Mouse (Mus musculus) embryonic facial prominence, embryonic 14.5 days (tissue): Measurements from ENCODE around the gene Gsto2. TPM values are rescaled to one million over a fixed set of nuclear protein-coding genes. Genes with fewer than 3 reads are reported as not detected.

ENCODE experiments used
- ATAC-seq: fragments of 200-750 bp; cut with Nextera tagmentation; 2 replicates; pipeline ENCODE4 v1.8.0; 2017; ENCODE audit warnings: low read depth, moderate number of reproducible peaks, moderate TSS enrichment
- DNase-seq: peaks from one replicate; pipeline ENCODE4 v3.0.0-alpha.2; 2015; ENCODE audit warnings: low spot score
- H3K27ac ChIP-seq: fragments of 300-500 bp; sonication (generic); replicated peaks from 2 replicates; pipeline ENCODE4 v1.5.1; 2014; ENCODE audit warnings: low read depth, mild to moderate bottlenecking, low read length, moderate library complexity
- H3K27me3 ChIP-seq: fragments of 300-500 bp; sonication (generic); replicated peaks from 2 replicates; pipeline ENCODE4 v1.6.1; 2014; ENCODE audit warnings: low read length; ENCODE audit not compliant: control insufficient read depth, insufficient read depth
- H3K36me3 ChIP-seq: fragments of 300-500 bp; sonication (generic); 2 replicates; pipeline ENCODE4 v1.6.1; 2014; ENCODE audit warnings: low read length, mixed read lengths; ENCODE audit not compliant: control insufficient read depth, insufficient read depth
- H3K4me1 ChIP-seq: fragments of 300-500 bp; sonication (generic); 2 replicates; pipeline ENCODE4 v1.6.1; 2014; ENCODE audit warnings: antibody characterized with exemption, low read length; ENCODE audit not compliant: control insufficient read depth, insufficient read depth
- H3K4me2 ChIP-seq: fragments of 300-500 bp; sonication (generic); 2 replicates; pipeline ENCODE4 v1.6.1; 2014; ENCODE audit warnings: low read depth, mild to moderate bottlenecking, low read length, moderate library complexity, mixed read lengths
- H3K4me3 ChIP-seq: fragments of 300-500 bp; sonication (generic); 2 replicates; pipeline ENCODE4 v1.5.1; 2014; ENCODE audit warnings: low read depth, mild to moderate bottlenecking, low read length
- H3K9ac ChIP-seq: fragments of 300-500 bp; sonication (generic); 2 replicates; pipeline ENCODE4 v1.6.1; 2014; ENCODE audit warnings: low read depth, mild to moderate bottlenecking, low read length, moderate library complexity, mixed read lengths
- H3K9me3 ChIP-seq: fragments of 300-500 bp; sonication (generic); 2 replicates; pipeline ENCODE4 v1.6.1; 2016; ENCODE audit warnings: low read length; ENCODE audit not compliant: control insufficient read depth
- WGBS: fragments of 180-500 bp; shearing (Covaris S2); extraction: QIAGEN DNeasy Blood & Tissue Kit; methylation state at CpG from one replicate; pipeline ENCODE4 v1.1.7; 2014; 5-methylcytosine and 5-hydroxymethylcytosine counted together
- microRNA-seq: library from miRNA; unstranded; fragments of <30 nt; microRNA quantifications from one replicate; pipeline ENCODE4, GENCODE M21; 2016; ENCODE audit warnings: borderline number of aligned reads
- polyA plus RNA-seq: library from polyadenylated mRNA; unstranded; fragments of >200 nt; fragmentation: Nextera tagmentation; extraction: Ambion mirVana; gene quantifications from 2 replicates; pipeline ENCODE4 v1.2.1, GENCODE M21; 2014

The Gsto2 gene
- polyA plus RNA-seq, 1 experiment from 2014 or later = 0.86 TPM

- no peaks in the 10 kb centered on the region for H3K27me3 ChIP-seq
- H3K9me3 ChIP-seq = no peaks in the 10 kb centered on the region
- H3K27ac ChIP-seq = no peak overlapping the region
- H3K4me2 ChIP-seq = no peak overlapping the region
- DNase-seq (peak; percentile 72), ATAC-seq (peak; percentile 59)
- H3K9ac ChIP-seq = no peak overlapping the region
- H3K4me1 ChIP-seq = no peaks in the 10 kb centered on the region
- H3K4me3 ChIP-seq = no peak overlapping the region
- H3K36me3 ChIP-seq = no peaks in the 10 kb centered on the region
- WGBS = 55% methylated on average over 4 of the region's 4 CpGs
Measured at GRCm38 (mm10) chr19:47929043-47929442, 63.7 kb downstream of the Gsto2 start.

GRCm38 (mm10) chr19:47931982-47932638, 66.8 kb downstream of the Gsto2 start:
- peak; percentile 46; the same call in 1 of the 2 replicates for ATAC-seq

GRCm38 (mm10) chr19:47934146-47934545, 68.8 kb downstream of the Gsto2 start:
- Histone ChIP-seq H3K9me3 (no peaks in the 10 kb centered on the region), H3K4me3 (no peak overlapping the region), H3K27me3 (peaks cover 6% of the 10 kb centered on the region), H3K27ac (no peak overlapping the region), H3K9ac (no peak overlapping the region), H3K4me2 (no peak overlapping the region), H3K4me1 (peaks cover 5% of the 10 kb centered on the region; the same call in 1 of the 2 replicates), H3K36me3 (no peaks in the 10 kb centered on the region)
- DNase-seq = no peak
- 90% methylated on average over 8 of the region's 8 CpGs for WGBS
- no peak for ATAC-seq

More at GRCm38 (mm10) chr19:47931982-47932638, 66.8 kb downstream of the Gsto2 start:
- no peaks in the 10 kb centered on the region for H3K9me3 ChIP-seq
- H3K36me3 ChIP-seq = no peaks in the 10 kb centered on the region
- no peak overlapping the region for H3K4me2 ChIP-seq
- 37% methylated on average over 7 of the region's 7 CpGs for WGBS
- H3K27ac ChIP-seq = no peak overlapping the region
- H3K9ac ChIP-seq = no peak overlapping the region
- peak; percentile 83 for DNase-seq
- H3K4me1 ChIP-seq = no peaks in the 10 kb centered on the region
- H3K4me3 ChIP-seq = no peak overlapping the region
- no peaks in the 10 kb centered on the region for H3K27me3 ChIP-seq

- Histone ChIP-seq H3K4me2 (no peak overlapping the region), H3K27me3 (peaks cover 6% of the 10 kb centered on the region), H3K36me3 (no peaks in the 10 kb centered on the region), H3K4me1 (peaks cover 5% of the 10 kb centered on the region; the same call in 1 of the 2 replicates), H3K9me3 (no peaks in the 10 kb centered on the region), H3K27ac (no peak overlapping the region), H3K9ac (no peak overlapping the region), H3K4me3 (no peak overlapping the region)
- WGBS = 63% methylated on average over 16 of the region's 16 CpGs
- no peak for ATAC-seq
- no peak for DNase-seq
Measured at GRCm38 (mm10) chr19:47934636-47935238, 69.4 kb downstream of the Gsto2 start.

- H3K27me3 ChIP-seq = peaks cover 6% of the 10 kb centered on the region
- no peak overlapping the region for H3K9ac ChIP-seq
- 80% methylated on average over 6 of the region's 6 CpGs for WGBS
- no peak overlapping the region for H3K4me2 ChIP-seq
- no peak overlapping the region for H3K27ac ChIP-seq
- H3K36me3 ChIP-seq = no peaks in the 10 kb centered on the region
- ATAC-seq = no peak
- H3K9me3 ChIP-seq = no peaks in the 10 kb centered on the region
- H3K4me3 ChIP-seq = no peak overlapping the region
- no peak for DNase-seq
- peaks cover 5% of the 10 kb centered on the region; the same call in 1 of the 2 replicates for H3K4me1 ChIP-seq
Measured at GRCm38 (mm10) chr19:47935530-47935929, 70.2 kb downstream of the Gsto2 start.

Small RNA genes lying within 50 kb of the gene (microRNA-seq; reads per million reads assigned to microRNA genes)
- gene Gm22240 = not detected

Other genes with a start within 250 kb of the Gsto2 start
- 21.6 TPM in 2 replicates for gene Col17a1, start 173.4 kb upstream of the Gsto2 start, polyA plus RNA-seq
- 309 and 317 TPM in 2 replicates for gene Sfr1, start 133.9 kb upstream of the Gsto2 start, polyA plus RNA-seq
- 119 and 148 TPM in 2 replicates for gene Gsto1, start 10.6 kb upstream of the Gsto2 start, polyA plus RNA-seq
- gene Cfap43, start 53.8 kb downstream of the Gsto2 start, polyA plus RNA-seq = 0.28 and 0.75 TPM in 2 replicates
- 10.7 and 12.5 TPM in 2 replicates for gene Itprip, start 53.8 kb downstream of the Gsto2 start, polyA plus RNA-seq
- gene Cfap58, start 72.1 kb downstream of the Gsto2 start, polyA plus RNA-seq = 0.38 and 0.58 TPM in 2 replicates